In genomic region chr4:123412981-123413380, GRCm38 (mm10) we compare ENCODE assay signal across 9 mouse cellular contexts.
DNase-seq lines count a peak whose midpoint lies in the region; ATAC-seq and TF ChIP-seq lines count a peak whose summit lies in the region.
"Had no signal": no experiment of that assay in that cellular context is flagged by ENCODE, and none has a peak within 500 bp of the region (broad histone marks: within the 10 kb centered on the region; RNA-seq: fewer than 3 reads in every experiment).

No protein-coding gene starts in this region.

- DNase-seq in heart, adult 2 months: no peak
- DNase-seq in heart, postnatal 4 days: no peak
- DNase-seq in left cerebral cortex, adult 2 months (ENCODE audit: extremely low spot score in 1 of 2, low spot score in 2 of 2): no peak
- no peak for DNase-seq in left cerebral cortex, postnatal 14 days (ENCODE audit: low spot score in 2 of 2)
- no peak for DNase-seq in thymus, postnatal 10 days (ENCODE audit: low spot score in 2 of 2)
- no peak for DNase-seq in adrenal gland, adult (ENCODE audit: inconsistent age in 2 of 2, low spot score in 1 of 2)
- DNase-seq: left cerebral cortex, postnatal 4 days had no signal

- no peak overlapping the region for H3K9ac ChIP-seq in heart, adult 2 months (ENCODE audit: low read depth, low read length)
- no peak overlapping the region for H3K9ac ChIP-seq in embryonic facial prominence, embryonic 15.5 days
- H3K9ac ChIP-seq in midbrain, embryonic 16.5 days (ENCODE audit: low read depth, low read length): no peak overlapping the region

- WGBS in heart, adult 2 months: 36% methylated on average over 2 of the region's 2 CpGs
- WGBS in embryonic facial prominence, embryonic 15.5 days: 38% methylated on average over 2 of the region's 2 CpGs
- 70% methylated on average over 2 of the region's 2 CpGs for WGBS in midbrain, embryonic 16.5 days

- peaks cover 24% of the 10 kb centered on the region for H3K4me1 ChIP-seq in heart, adult 2 months (ENCODE audit: control insufficient read depth, insufficient read depth, low read length)
- H3K4me1 ChIP-seq in embryonic facial prominence, embryonic 15.5 days: peaks cover 40% of the 10 kb centered on the region
- peaks cover 26% of the 10 kb centered on the region for H3K4me1 ChIP-seq in midbrain, embryonic 16.5 days (ENCODE audit: control insufficient read depth, insufficient read depth, low read length)

- no peak overlapping the region; the same call in 1 of the 2 replicates for H3K4me3 ChIP-seq in heart, adult 2 months
- no peak overlapping the region for H3K4me3 ChIP-seq in left cerebral cortex, adult 2 months
- no peak overlapping the region for H3K4me3 ChIP-seq in embryonic facial prominence, embryonic 15.5 days (replicated peaks)
- H3K4me3 ChIP-seq in midbrain, embryonic 16.5 days (ENCODE audit: low read depth, low read length): no peak overlapping the region

- no peak for ATAC-seq in embryonic facial prominence, embryonic 15.5 days (ENCODE audit: insufficient number of reproducible peaks, low FRiP score, low TSS enrichment, low read depth)
- ATAC-seq in midbrain, embryonic 16.5 days: no peak

- H3K27me3 ChIP-seq in heart, adult 2 months (ENCODE audit: control insufficient read depth, insufficient read depth, low read length): no peaks in the 10 kb centered on the region
- H3K27me3 ChIP-seq in embryonic facial prominence, embryonic 15.5 days: no peaks in the 10 kb centered on the region
- no peaks in the 10 kb centered on the region for H3K27me3 ChIP-seq in midbrain, embryonic 16.5 days (ENCODE audit: control insufficient read depth, insufficient read depth, low read depth, low read length)

- TF ChIP-seq CTCF in heart, adult 2 months (IDR thresholded peaks at IDR 0.05): no peak
- TF ChIP-seq CTCF in left cerebral cortex, adult 2 months (IDR thresholded peaks at IDR 0.05): no peak

- no peak for TF ChIP-seq POLR2A in heart, adult 2 months (IDR thresholded peaks at IDR 0.05; ENCODE audit: insufficient read depth, low read depth, low read length)

- intact Hi-C loops in heart, adult 2 months (cut with DNase I): loop anchor here (5.0 kb wide), 1 partner anchor 254 kb away; no protein-coding TSS in a partner anchor
- intact Hi-C loops in left cerebral cortex, adult 2 months (cut with DNase I): loop anchor here (2.0 kb wide), 1 partner anchor 30 kb away; no protein-coding TSS in a partner anchor
- intact Hi-C loops in left cerebral cortex, postnatal 14 days (cut with DNase I): no loop called here

- TF ChIP-seq EP300 in heart, adult 2 months (IDR thresholded peaks at IDR 0.05; ENCODE audit: insufficient read depth, low read depth, low read length): no peak

- no peaks in the 10 kb centered on the region for H3K9me3 ChIP-seq in embryonic facial prominence, embryonic 15.5 days (replicated peaks)
- no peaks in the 10 kb centered on the region for H3K9me3 ChIP-seq in midbrain, embryonic 16.5 days (replicated peaks; ENCODE audit: control insufficient read depth, low read length, poor library complexity, severe bottlenecking)

- no peaks in the 10 kb centered on the region; the same call in 1 of the 2 replicates for H3K79me2 ChIP-seq in heart, adult 2 months (replicated peaks; ENCODE audit: control insufficient read depth, insufficient read depth, low read length)

- H3K4me2 ChIP-seq in embryonic facial prominence, embryonic 15.5 days (replicated peaks): peak overlapping the region; percentile 88; the same call in 1 of the 2 replicates
- H3K4me2 ChIP-seq in midbrain, embryonic 16.5 days (ENCODE audit: low read length): no peak overlapping the region

- peak overlapping the region; percentile 98 for H3K27ac ChIP-seq in heart, adult 2 months
- H3K27ac ChIP-seq in left cerebral cortex, adult 2 months: peak overlapping the region; percentile 91; the same call in 1 of the 2 replicates
- peak overlapping the region; percentile 94 for H3K27ac ChIP-seq in embryonic facial prominence, embryonic 15.5 days (replicated peaks)
- H3K27ac ChIP-seq in midbrain, embryonic 16.5 days (ENCODE audit: low read length): peak overlapping the region; percentile 91

- H3K36me3 ChIP-seq in heart, adult 2 months (ENCODE audit: control insufficient read depth, insufficient read depth, low read length): peaks cover 49% of the 10 kb centered on the region
- H3K36me3 ChIP-seq in embryonic facial prominence, embryonic 15.5 days: no peaks in the 10 kb centered on the region
- H3K36me3 ChIP-seq in midbrain, embryonic 16.5 days (ENCODE audit: control insufficient read depth, insufficient read depth, low read length): no peaks in the 10 kb centered on the region
